Mouse (Mus musculus): ENCODE results near the gene Defa26. TPM values are rescaled to one million over a fixed set of nuclear protein-coding genes. Genes with fewer than 3 reads are reported as not detected.
"Not testable (repeated sequence)": the region's sequence is repeated elsewhere in the genome, so short reads cannot be mapped to it uniquely, and the experiment has no call there.

Gene Defa26
- not detected in 2 replicates for total RNA-seq (2015)
- not detected in 2 replicates for total RNA-seq (2017)

GRCm38 (mm10) chr8:21617883-21618282 is at the start of gene Defa26:
Gene Defa26, plus strand, starts transcription at chr8:21618183.
- ATAC-seq (ENCODE audit: poor library complexity, severe bottlenecking) = not testable (repeated sequence)

- ATAC-seq (ENCODE audit: poor library complexity, severe bottlenecking) = not testable (repeated sequence)
These were observed 35.3 kb upstream of the Defa26 start, which contains the start of gene Defa28 for GRCm38 (mm10) chr8:21582706-21583105. Gene Defa28, plus strand, starts transcription at chr8:21583006.

- not testable (repeated sequence) for ATAC-seq (ENCODE audit: poor library complexity, severe bottlenecking)
These were observed 23.6 kb upstream of the Defa26 start, which contains the start of gene Gm7861 for GRCm38 (mm10) chr8:21594408-21594807. Gene Gm7861, minus strand, starts transcription at chr8:21594508.

- not testable (repeated sequence) for ATAC-seq (ENCODE audit: poor library complexity, severe bottlenecking)
These were observed 37.5 kb downstream of the Defa26 start, which contains the start of gene Defa17 for GRCm38 (mm10) chr8:21655480-21655879. Gene Defa17, plus strand, starts transcription at chr8:21655780.

- not testable (repeated sequence) for ATAC-seq (ENCODE audit: poor library complexity, severe bottlenecking)
These were observed 47.5 kb downstream of the Defa26 start, which contains the start of gene Defa34 for GRCm38 (mm10) chr8:21665497-21665896. Gene Defa34, plus strand, starts transcription at chr8:21665797.

Other genes starting within 250 kb of the Defa26 start
- gene Defa2, start 239.7 kb upstream of the Defa26 start, total RNA-seq (2015) = not detected in 2 replicates
- not detected in 2 replicates for gene Defa2, start 239.7 kb upstream of the Defa26 start, total RNA-seq (2017)
- not detected in 2 replicates for gene Defa33, start 226.4 kb upstream of the Defa26 start, total RNA-seq (2015)
- gene Defa33, start 226.4 kb upstream of the Defa26 start, total RNA-seq (2017) = not detected in 2 replicates
- not detected in 2 replicates for gene Defa36, start 190.8 kb upstream of the Defa26 start, total RNA-seq (2015)
- not detected in 2 replicates for gene Defa36, start 190.8 kb upstream of the Defa26 start, total RNA-seq (2017)
- not detected in 2 replicates for gene Gm7849, start 161.6 kb upstream of the Defa26 start, total RNA-seq (2015)
- not detected in 2 replicates for gene Gm7849, start 161.6 kb upstream of the Defa26 start, total RNA-seq (2017)
- not detected in 2 replicates for gene Defa20, start 108.9 kb upstream of the Defa26 start, total RNA-seq (2015)
- not detected in 2 replicates for gene Defa20, start 108.9 kb upstream of the Defa26 start, total RNA-seq (2017)
- not detected in 2 replicates for gene Defa32, start 89.2 kb upstream of the Defa26 start, total RNA-seq (2015)
- gene Defa32, start 89.2 kb upstream of the Defa26 start, total RNA-seq (2017) = not detected in 2 replicates
- gene Defa37, start 52.8 kb upstream of the Defa26 start, total RNA-seq (2015) = not detected in 2 replicates
- not detected in 2 replicates for gene Defa37, start 52.8 kb upstream of the Defa26 start, total RNA-seq (2017)
- not detected in 2 replicates for gene Defa28, start 35.2 kb upstream of the Defa26 start, total RNA-seq (2015)
- gene Defa28, start 35.2 kb upstream of the Defa26 start, total RNA-seq (2017) = not detected in 2 replicates
- gene Gm7861, start 23.7 kb upstream of the Defa26 start, total RNA-seq (2015) = not detected in 2 replicates
- gene Gm7861, start 23.7 kb upstream of the Defa26 start, total RNA-seq (2017) = not detected in 2 replicates
- not detected in 2 replicates for gene Defa17, start 37.6 kb downstream of the Defa26 start, total RNA-seq (2015)
- gene Defa17, start 37.6 kb downstream of the Defa26 start, total RNA-seq (2017) = not detected in 2 replicates
- not detected in 2 replicates for gene Defa34, start 47.6 kb downstream of the Defa26 start, total RNA-seq (2015)
- not detected in 2 replicates for gene Defa34, start 47.6 kb downstream of the Defa26 start, total RNA-seq (2017)
- not detected in 2 replicates for gene AY761184, start 85.5 kb downstream of the Defa26 start, total RNA-seq (2015)
- gene AY761184, start 85.5 kb downstream of the Defa26 start, total RNA-seq (2017) = not detected in 2 replicates
- not detected in 2 replicates for gene Defa24, start 116.3 kb downstream of the Defa26 start, total RNA-seq (2015)
- gene Defa24, start 116.3 kb downstream of the Defa26 start, total RNA-seq (2017) = not detected in 2 replicates
- not detected in 2 replicates for gene Defb50, start 205.4 kb downstream of the Defa26 start, total RNA-seq (2015)
- not detected in 2 replicates for gene Defb50, start 205.4 kb downstream of the Defa26 start, total RNA-seq (2017)
- not detected in 2 replicates for gene Defb2, start 221.7 kb downstream of the Defa26 start, total RNA-seq (2015)
- not detected in 2 replicates for gene Defb2, start 221.7 kb downstream of the Defa26 start, total RNA-seq (2017)
- not detected in 2 replicates for gene Defb10, start 240.7 kb downstream of the Defa26 start, total RNA-seq (2015)
- not detected in 2 replicates for gene Defb10, start 240.7 kb downstream of the Defa26 start, total RNA-seq (2017)

All from megakaryocyte, adult 5-6 weeks (primary cell).